In the genomic region with DNA sequence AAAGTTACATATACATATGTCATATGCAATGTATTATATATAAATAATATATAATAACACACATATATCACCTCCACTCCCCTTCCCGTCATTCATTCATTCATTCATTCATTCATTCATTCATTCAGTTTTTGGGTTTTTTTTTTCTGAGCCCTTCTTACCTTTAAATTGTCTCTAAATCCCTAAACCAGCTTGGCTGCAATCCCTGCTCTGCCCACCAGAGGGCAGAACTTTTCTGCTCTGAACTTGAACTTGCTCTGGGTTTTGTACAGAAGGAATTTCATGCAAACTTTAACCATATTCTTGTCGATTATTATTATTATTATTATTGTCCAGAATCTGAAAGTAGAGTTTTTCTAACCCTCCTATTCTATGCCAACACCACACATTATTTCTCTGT, we compare ENCODE assay signal across 9 mouse cellular contexts. TPM values are rescaled to one million over a fixed set of nuclear protein-coding genes. Genes with fewer than 3 reads are reported as not detected.
DNase-seq lines count a peak whose midpoint lies in the region; ATAC-seq and TF ChIP-seq lines count a peak whose summit lies in the region.
"Had no signal": no experiment of that assay in that cellular context is flagged by ENCODE, and none has a peak within 500 bp of the region (broad histone marks: within the 10 kb centered on the region; RNA-seq: fewer than 3 reads in every experiment).

No protein-coding gene starts in this region.

- H3K4me2 ChIP-seq in forebrain, embryonic 11.5 days (ENCODE audit: low read depth, low read length, severe bottlenecking) = no peak overlapping the region
- no peak overlapping the region for H3K4me2 ChIP-seq in forebrain, embryonic 12.5 days
- H3K4me2 ChIP-seq in neural tube, embryonic 15.5 days = no peak overlapping the region
- no peak overlapping the region for H3K4me2 ChIP-seq in lung, postnatal 0 days (replicated peaks; ENCODE audit: low read depth, low read length)

- no peak for ATAC-seq in forebrain, embryonic 11.5 days (replicated peaks; ENCODE audit: low FRiP score)
- no peak for ATAC-seq in forebrain, embryonic 12.5 days (ENCODE audit: low FRiP score)
- ATAC-seq in neural tube, embryonic 15.5 days (ENCODE audit: low FRiP score) = no peak
- no peak for ATAC-seq in lung, postnatal 0 days

- H3K27me3 ChIP-seq in forebrain, embryonic 11.5 days (ENCODE audit: control insufficient read depth, insufficient read depth, low read length) = peaks cover 20% of the 10 kb centered on the region
- peaks cover 35% of the 10 kb centered on the region for H3K27me3 ChIP-seq in forebrain, embryonic 12.5 days
- H3K27me3 ChIP-seq in neural tube, embryonic 15.5 days (replicated peaks) = peaks cover 33% of the 10 kb centered on the region
- peaks cover 10% of the 10 kb centered on the region for H3K27me3 ChIP-seq in lung, postnatal 0 days (replicated peaks; ENCODE audit: insufficient read depth, low read length)

- H3K27ac ChIP-seq in forebrain, embryonic 11.5 days (ENCODE audit: low read depth, low read length) = no peak overlapping the region
- no peak overlapping the region for H3K27ac ChIP-seq in forebrain, embryonic 12.5 days
- H3K27ac ChIP-seq in neural tube, embryonic 15.5 days (replicated peaks) = no peak overlapping the region
- H3K27ac ChIP-seq in bone marrow, adult 2 months (ENCODE audit: control insufficient read depth, insufficient read depth, low read depth, low read length, poor library complexity) = no peak overlapping the region
- no peak overlapping the region for H3K27ac ChIP-seq in lung, postnatal 0 days (ENCODE audit: low read length)

- peak; percentile 74 for TF ChIP-seq CTCF in bone marrow, adult 2 months (IDR thresholded peaks at IDR 0.05; ENCODE audit: control insufficient read depth, insufficient read depth, low read length)
- TF ChIP-seq CTCF in lung, postnatal 0 days (IDR thresholded peaks at IDR 0.05) = peak; percentile 85

- H3K9me3 ChIP-seq in forebrain, embryonic 11.5 days (ENCODE audit: control insufficient read depth, low read length) = no peaks in the 10 kb centered on the region
- no peaks in the 10 kb centered on the region for H3K9me3 ChIP-seq in forebrain, embryonic 12.5 days
- H3K9me3 ChIP-seq in neural tube, embryonic 15.5 days (replicated peaks) = no peaks in the 10 kb centered on the region
- H3K9me3 ChIP-seq in lung, postnatal 0 days (ENCODE audit: low read length) = no peaks in the 10 kb centered on the region

- no peak overlapping the region for H3K9ac ChIP-seq in forebrain, embryonic 11.5 days (ENCODE audit: low read length)
- H3K9ac ChIP-seq in forebrain, embryonic 12.5 days = no peak overlapping the region
- H3K9ac ChIP-seq in neural tube, embryonic 15.5 days (replicated peaks) = no peak overlapping the region
- no peak overlapping the region for H3K9ac ChIP-seq in lung, postnatal 0 days (replicated peaks; ENCODE audit: low read depth)

- H3K36me3 ChIP-seq in forebrain, embryonic 11.5 days (ENCODE audit: control insufficient read depth, insufficient read depth, low read length) = no peaks in the 10 kb centered on the region
- H3K36me3 ChIP-seq in forebrain, embryonic 12.5 days (replicated peaks) = no peaks in the 10 kb centered on the region
- no peaks in the 10 kb centered on the region for H3K36me3 ChIP-seq in neural tube, embryonic 15.5 days
- H3K36me3 ChIP-seq in lung, postnatal 0 days (ENCODE audit: insufficient read depth, low read length) = no peaks in the 10 kb centered on the region

- no peak for TF ChIP-seq POLR2A in bone marrow, adult 2 months (IDR thresholded peaks at IDR 0.05; ENCODE audit: borderline replicate concordance, control insufficient read depth, low read depth, low read length)

- DNase-seq in forebrain, embryonic 11.5 days (ENCODE audit: low spot score) = peak; percentile 85
- DNase-seq in neural tube, embryonic 10.5 days (ENCODE audit: extremely low spot score, low spot score) = peak; percentile 82
- DNase-seq in gastrocnemius, postnatal 10 days = peak; percentile 77
- peak; percentile 73 for DNase-seq in lung, postnatal 0 days (ENCODE audit: low spot score)
- DNase-seq in spleen, postnatal 4 days (ENCODE audit: low spot score in 2 of 2) = peak; percentile 72 to 89

- no peaks in the 10 kb centered on the region for H3K4me1 ChIP-seq in forebrain, embryonic 11.5 days (replicated peaks; ENCODE audit: control insufficient read depth, insufficient read depth, low read length)
- no peaks in the 10 kb centered on the region for H3K4me1 ChIP-seq in forebrain, embryonic 12.5 days
- no peaks in the 10 kb centered on the region for H3K4me1 ChIP-seq in neural tube, embryonic 15.5 days
- H3K4me1 ChIP-seq in bone marrow, adult 2 months (ENCODE audit: control insufficient read depth, insufficient read depth, low read length) = no peaks in the 10 kb centered on the region
- no peaks in the 10 kb centered on the region for H3K4me1 ChIP-seq in lung, postnatal 0 days (ENCODE audit: insufficient read depth, low read depth, low read length)

- H3K4me3 ChIP-seq in forebrain, embryonic 11.5 days (ENCODE audit: low read depth, low read length) = no peak overlapping the region
- no peak overlapping the region for H3K4me3 ChIP-seq in forebrain, embryonic 12.5 days (replicated peaks)
- H3K4me3 ChIP-seq in neural tube, embryonic 15.5 days (replicated peaks) = no peak overlapping the region
- no peak overlapping the region for H3K4me3 ChIP-seq in bone marrow, adult 2 months (replicated peaks; ENCODE audit: control insufficient read depth, low read depth, low read length)
- H3K4me3 ChIP-seq in lung, postnatal 0 days (ENCODE audit: low read depth, low read length) = no peak overlapping the region

- 2% methylated on average over 2 of the region's 2 CpGs for WGBS in forebrain, embryonic 11.5 days
- 5% methylated on average over 2 of the region's 2 CpGs for WGBS in forebrain, embryonic 12.5 days
- 2% methylated on average over 2 of the region's 2 CpGs for WGBS in neural tube, embryonic 15.5 days
- WGBS in bone marrow, adult 2 months = 0% methylated on average over 2 of the region's 2 CpGs
- WGBS in lung, postnatal 0 days = 5% methylated on average over 2 of the region's 2 CpGs

- no peak for TF ChIP-seq EP300 in lung, postnatal 0 days (IDR thresholded peaks at IDR 0.05)

RNA-seq across cellular contexts. Expression of a gene that starts 7.3 kb away (rescaled TPM):
- polyA plus RNA-seq in forebrain, embryonic 11.5 days (2014; fragmentation: Nextera tagmentation; extraction: Ambion mirVana) = 20.9 and 25.4 TPM in 2 replicates
- 18.2 and 19.0 TPM in 2 replicates for polyA plus RNA-seq in forebrain, embryonic 12.5 days (2016; fragmentation: Nextera tagmentation; extraction: Ambion mirVana)
- polyA plus RNA-seq in neural tube, embryonic 15.5 days (2015; fragmentation: Nextera tagmentation; extraction: Ambion mirVana) = 30.3 and 35.8 TPM in 2 replicates
- polyA plus RNA-seq in bone marrow, adult 2 months (2011; ENCODE audit: insufficient read depth, insufficient read length, low replicate concordance, missing spikeins) = 21.4 and 27.7 TPM in 2 replicates
- total RNA-seq in gastrocnemius, postnatal 10 days (2021) = 10 to 100 TPM; 26.6 to 31.8 TPM
- 9.7 and 12.0 TPM in 2 replicates for polyA plus RNA-seq in lung, postnatal 0 days (2015; fragmentation: Nextera tagmentation; extraction: Ambion mirVana)

RNA-seq across cellular contexts. Expression of a gene that starts 14.2 kb away (rescaled TPM):
- polyA plus RNA-seq in forebrain, embryonic 11.5 days (2014; fragmentation: Nextera tagmentation; extraction: Ambion mirVana) = not detected in 2 replicates
- not detected in 2 replicates for polyA plus RNA-seq in forebrain, embryonic 12.5 days (2016; fragmentation: Nextera tagmentation; extraction: Ambion mirVana)
- polyA plus RNA-seq in neural tube, embryonic 15.5 days (2015; fragmentation: Nextera tagmentation; extraction: Ambion mirVana) = 0.24 TPM in 1 of 2 replicates, not detected in the other
- polyA plus RNA-seq in bone marrow, adult 2 months (2011; ENCODE audit: insufficient read depth, insufficient read length, low replicate concordance, missing spikeins) = not detected in 2 replicates
- not detected for total RNA-seq in gastrocnemius, postnatal 10 days (2021)
- not detected in 2 replicates for polyA plus RNA-seq in lung, postnatal 0 days (2015; fragmentation: Nextera tagmentation; extraction: Ambion mirVana)
- polyA plus RNA-seq: stomach, embryonic 14.5 days had no signal

RNA-seq across cellular contexts. Expression of a gene that starts 14.9 kb away (rescaled TPM):
- 12.4 and 13.8 TPM in 2 replicates for polyA plus RNA-seq in forebrain, embryonic 11.5 days (2014; fragmentation: Nextera tagmentation; extraction: Ambion mirVana)
- polyA plus RNA-seq in forebrain, embryonic 12.5 days (2016; fragmentation: Nextera tagmentation; extraction: Ambion mirVana) = 10.6 and 12.3 TPM in 2 replicates
- 10.0 and 14.9 TPM in 2 replicates for polyA plus RNA-seq in neural tube, embryonic 15.5 days (2015; fragmentation: Nextera tagmentation; extraction: Ambion mirVana)
- 25.8 and 42.6 TPM in 2 replicates for polyA plus RNA-seq in bone marrow, adult 2 months (2011; ENCODE audit: insufficient read depth, insufficient read length, low replicate concordance, missing spikeins)
- total RNA-seq in gastrocnemius, postnatal 10 days (2021) = 100 to 1,000 TPM; 256 to 267 TPM
- 11.5 and 14.7 TPM in 2 replicates for polyA plus RNA-seq in lung, postnatal 0 days (2015; fragmentation: Nextera tagmentation; extraction: Ambion mirVana)

RNA-seq across cellular contexts. Expression of a gene that starts 25.7 kb away (rescaled TPM):
- polyA plus RNA-seq in forebrain, embryonic 11.5 days (2014; fragmentation: Nextera tagmentation; extraction: Ambion mirVana) = 9.9 and 10.8 TPM in 2 replicates
- 5.8 and 7.3 TPM in 2 replicates for polyA plus RNA-seq in forebrain, embryonic 12.5 days (2016; fragmentation: Nextera tagmentation; extraction: Ambion mirVana)
- polyA plus RNA-seq in neural tube, embryonic 15.5 days (2015; fragmentation: Nextera tagmentation; extraction: Ambion mirVana) = 1.8 and 3.1 TPM in 2 replicates
- polyA plus RNA-seq in bone marrow, adult 2 months (2011; ENCODE audit: insufficient read depth, insufficient read length, low replicate concordance, missing spikeins) = 4.7 and 6.5 TPM in 2 replicates
- 1 to 10 TPM; 5.3 to 7.8 TPM for total RNA-seq in gastrocnemius, postnatal 10 days (2021)
- 4.2 and 4.7 TPM in 2 replicates for polyA plus RNA-seq in lung, postnatal 0 days (2015; fragmentation: Nextera tagmentation; extraction: Ambion mirVana)

RNA-seq across cellular contexts. Expression of a gene that starts 44.5 kb away (rescaled TPM):
- 31.0 and 39.7 TPM in 2 replicates for polyA plus RNA-seq in forebrain, embryonic 11.5 days (2014; fragmentation: Nextera tagmentation; extraction: Ambion mirVana)
- 50.6 and 53.2 TPM in 2 replicates for polyA plus RNA-seq in forebrain, embryonic 12.5 days (2016; fragmentation: Nextera tagmentation; extraction: Ambion mirVana)
- 26.4 and 28.3 TPM in 2 replicates for polyA plus RNA-seq in neural tube, embryonic 15.5 days (2015; fragmentation: Nextera tagmentation; extraction: Ambion mirVana)
- polyA plus RNA-seq in bone marrow, adult 2 months (2011; ENCODE audit: insufficient read depth, insufficient read length, low replicate concordance, missing spikeins) = 34.3 and 108 TPM in 2 replicates
- 10 to 100 TPM; 39.9 to 45.0 TPM for total RNA-seq in gastrocnemius, postnatal 10 days (2021)
- 10.4 and 11.8 TPM in 2 replicates for polyA plus RNA-seq in lung, postnatal 0 days (2015; fragmentation: Nextera tagmentation; extraction: Ambion mirVana)
